Mouse (Mus musculus) urinary bladder, postnatal 14 days (tissue): ENCODE results near the gene Rxrg.

Source experiments
- DNase-seq: peaks from one replicate; pipeline ENCODE4 v3.0.0; 2021; ENCODE audit warnings: low spot score

Gene Rxrg

GRCm38 (mm10) chr1:167644866-167645537, 46.8 kb downstream of the Rxrg start:
- peak; percentile 83 for DNase-seq

- DNase-seq = no peak
Observed at GRCm38 (mm10) chr1:167648670-167649069, 50.5 kb downstream of the Rxrg start.

- peak; percentile 6 for DNase-seq
Observed at GRCm38 (mm10) chr1:167649122-167649633, 51.0 kb downstream of the Rxrg start.

GRCm38 (mm10) chr1:167652336-167652735, 54.2 kb downstream of the Rxrg start:
- DNase-seq = no peak

GRCm38 (mm10) chr1:167659065-167659464, 60.9 kb downstream of the Rxrg start:
- no peak for DNase-seq

GRCm38 (mm10) chr1:167660521-167661101, 62.4 kb downstream of the Rxrg start:
- peak; percentile 50 for DNase-seq

GRCm38 (mm10) chr1:167661123-167661522, 62.9 kb downstream of the Rxrg start:
- DNase-seq = peak; percentile 16

- DNase-seq = no peak
Observed at GRCm38 (mm10) chr1:167663136-167663535, 65.0 kb downstream of the Rxrg start.

GRCm38 (mm10) chr1:167669796-167670195, 71.6 kb downstream of the Rxrg start:
- peak; percentile 61 for DNase-seq

GRCm38 (mm10) chr1:167672433-167672987, 74.3 kb downstream of the Rxrg start:
- no peak for DNase-seq

- DNase-seq = no peak
Observed at GRCm38 (mm10) chr1:167679061-167679460, 80.9 kb downstream of the Rxrg start.

GRCm38 (mm10) chr1:167688001-167688346, 89.8 kb downstream of the Rxrg start:
- no peak for DNase-seq

- DNase-seq = peak; percentile 18
Observed at GRCm38 (mm10) chr1:167688347-167689231, 90.4 kb downstream of the Rxrg start.

GRCm38 (mm10) chr1:167689232-167689261, 90.9 kb downstream of the Rxrg start, which contains the start of gene Lmx1a:
Gene Lmx1a (plus strand): TSS chr1:167689237.
- no peak for DNase-seq
